Mouse (Mus musculus) liver, embryonic 15.5 days (tissue): ENCODE measurements around the gene Olfr1209. TPM values are rescaled to one million over a fixed set of nuclear protein-coding genes. Genes with fewer than 3 reads are reported as not detected.

Source experiments
- ATAC-seq: fragments of 200-750 bp; cut with Nextera tagmentation; 2 replicates; pipeline ENCODE4 v1.8.0; 2017; ENCODE audit warnings: moderate number of reproducible peaks, mild to moderate bottlenecking, moderate library complexity; ENCODE audit not compliant: insufficient read depth
- H3K27ac ChIP-seq: fragments of 300-500 bp; sonication (generic); replicated peaks from 2 replicates; pipeline ENCODE4 v1.5.1; 2015; ENCODE audit warnings: mild to moderate bottlenecking, inconsistent platforms
- H3K27me3 ChIP-seq: fragments of 300-500 bp; sonication (generic); 2 replicates; pipeline ENCODE4 v1.6.1; 2015; ENCODE audit warnings: mild to moderate bottlenecking, inconsistent platforms
- H3K36me3 ChIP-seq: fragments of 300-500 bp; sonication (generic); replicated peaks from 2 replicates; pipeline ENCODE4 v1.6.1; 2015; ENCODE audit warnings: moderate library complexity, mild to moderate bottlenecking, inconsistent platforms
- H3K4me1 ChIP-seq: fragments of 300-500 bp; sonication (generic); replicated peaks from 2 replicates; pipeline ENCODE4 v1.6.1; 2015; ENCODE audit warnings: inconsistent platforms
- H3K4me2 ChIP-seq: fragments of 300-500 bp; sonication (generic); 2 replicates; pipeline ENCODE4 v1.6.1; 2015; ENCODE audit warnings: moderate library complexity, mild to moderate bottlenecking, inconsistent platforms
- H3K4me3 ChIP-seq: fragments of 300-500 bp; sonication (generic); replicated peaks from 2 replicates; pipeline ENCODE4 v1.5.1; 2015; ENCODE audit warnings: mild to moderate bottlenecking, inconsistent platforms
- H3K9ac ChIP-seq: fragments of 300-500 bp; sonication (generic); 2 replicates; pipeline ENCODE4 v1.6.1; 2015; ENCODE audit warnings: moderate library complexity, mild to moderate bottlenecking, inconsistent platforms
- H3K9me3 ChIP-seq: fragments of 300-500 bp; sonication (generic); replicated peaks from 2 replicates; pipeline ENCODE4 v1.6.1; 2016; ENCODE audit warnings: inconsistent platforms
- WGBS: fragments of 180-500 bp; shearing (Covaris S2); methylation state at CpG from one replicate; pipeline ENCODE4 v1.1.7; 2015; ENCODE audit warnings: mixed read lengths; ENCODE audit not compliant: insufficient replicate concordance; 5-methylcytosine and 5-hydroxymethylcytosine counted together
- polyA plus RNA-seq: library from polyadenylated mRNA; unstranded; fragments of >200 nt; fragmentation: Nextera tagmentation; extraction: Ambion mirVana; gene quantifications from 2 replicates; pipeline ENCODE4 v1.2.1, GENCODE M21; 2015

Olfr1209 gene
- polyA plus RNA-seq, result not detected in 2 replicates

DNA sequence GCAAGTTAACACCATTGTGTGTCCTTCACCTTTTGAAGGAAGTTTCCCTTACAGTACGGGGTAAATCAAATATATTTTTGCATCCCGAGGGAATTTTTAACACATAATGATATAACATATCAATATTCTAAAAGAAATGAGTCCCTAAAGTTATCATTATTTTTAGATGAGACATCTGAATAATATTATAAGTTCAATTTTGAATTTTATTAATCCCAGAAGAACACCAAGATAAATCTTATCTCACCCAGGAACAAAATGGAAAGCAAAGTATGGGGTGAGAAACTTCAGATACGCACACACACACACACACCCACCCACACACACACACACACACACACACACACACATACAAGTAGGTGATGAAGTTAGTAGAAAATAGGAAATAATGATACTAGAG lies at the start of gene Olfr1209:
Gene Olfr1209 (minus strand): TSS at position 101 of the 400 bp plus-strand sequence.
- Histone ChIP-seq H3K4me1 (no peaks in the 10 kb centered on the region), H3K36me3 (no peaks in the 10 kb centered on the region), H3K9ac (no peak within 1 kb of the TSS), H3K4me2 (no peak within 1 kb of the TSS), H3K27me3 (no peaks in the 10 kb centered on the region), H3K27ac (no peak within 1 kb of the TSS), H3K9me3 (no peaks in the 10 kb centered on the region), H3K4me3 (no peak within 1 kb of the TSS)
- 59% methylated on average over 3 of the region's 3 CpGs for WGBS
- ATAC-seq, result no peak

GRCm38 (mm10) chr2:88953669-88954068 lies 38.7 kb upstream of the Olfr1209 start, which contains the start of gene Olfr1212:
Olfr1212 (plus strand) TSS chr2:88953969.
- no peak within 1 kb of the TSS for H3K4me2 ChIP-seq
- no peak within 1 kb of the TSS for H3K4me3 ChIP-seq
- H3K27me3 ChIP-seq, result no peaks in the 10 kb centered on the region
- H3K9me3 ChIP-seq, result no peaks in the 10 kb centered on the region
- ATAC-seq, result no peak
- no peak within 1 kb of the TSS for H3K27ac ChIP-seq
- H3K4me1 ChIP-seq, result no peaks in the 10 kb centered on the region
- no peaks in the 10 kb centered on the region for H3K36me3 ChIP-seq
- H3K9ac ChIP-seq, result no peak within 1 kb of the TSS

DNA sequence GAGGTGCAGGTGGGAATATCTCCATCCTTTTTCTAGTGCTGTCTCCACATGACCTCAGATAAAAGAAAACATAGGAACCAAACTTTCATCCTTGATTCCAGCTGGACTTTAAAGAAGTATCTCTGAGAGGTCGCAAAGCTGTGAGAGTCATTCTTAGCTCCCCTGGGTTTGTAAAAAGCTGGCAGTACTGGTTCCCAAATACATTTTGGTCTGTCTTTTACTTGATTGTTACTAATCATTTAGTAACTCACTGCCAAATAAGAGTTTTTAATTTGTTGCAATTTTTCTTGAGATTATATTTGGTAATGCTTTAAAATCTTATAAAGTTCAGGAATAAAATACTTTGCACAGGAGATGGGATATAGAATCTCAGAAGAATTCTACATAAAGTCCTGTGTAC lies 23.1 kb upstream of the Olfr1209 start, which contains the start of gene Olfr1211:
Gene Olfr1211 (minus strand): TSS at position 101 of the 400 bp plus-strand sequence.
- no peaks in the 10 kb centered on the region for H3K4me1 ChIP-seq
- H3K9me3 ChIP-seq, result no peaks in the 10 kb centered on the region
- no peak within 1 kb of the TSS for H3K4me3 ChIP-seq
- 65% methylated on average over 1 of the region's 1 CpGs for WGBS
- no peak within 1 kb of the TSS for H3K9ac ChIP-seq
- H3K4me2 ChIP-seq, result no peak within 1 kb of the TSS
- ATAC-seq, result no peak
- no peaks in the 10 kb centered on the region for H3K36me3 ChIP-seq
- no peak within 1 kb of the TSS for H3K27ac ChIP-seq
- H3K27me3 ChIP-seq, result no peaks in the 10 kb centered on the region

- no peaks in the 10 kb centered on the region for H3K27me3 ChIP-seq
- no peak within 1 kb of the TSS for H3K27ac ChIP-seq
- no peak within 1 kb of the TSS for H3K9ac ChIP-seq
- H3K4me2 ChIP-seq, result no peak within 1 kb of the TSS
- no peaks in the 10 kb centered on the region for H3K36me3 ChIP-seq
- no peak for ATAC-seq
- H3K9me3 ChIP-seq, result no peaks in the 10 kb centered on the region
- H3K4me1 ChIP-seq, result no peaks in the 10 kb centered on the region
- no peak within 1 kb of the TSS for H3K4me3 ChIP-seq
Measured at GRCm38 (mm10) chr2:88902211-88902610, 12.7 kb downstream of the Olfr1209 start, which contains the start of gene Olfr1208. Olfr1208 (minus strand) TSS chr2:88902311.

- ATAC-seq, result no peak
- no peaks in the 10 kb centered on the region for H3K4me1 ChIP-seq
- H3K27ac ChIP-seq, result no peak within 1 kb of the TSS
- no peak within 1 kb of the TSS for H3K4me3 ChIP-seq
- no peaks in the 10 kb centered on the region for H3K9me3 ChIP-seq
- no peaks in the 10 kb centered on the region for H3K27me3 ChIP-seq
- H3K9ac ChIP-seq, result no peak within 1 kb of the TSS
- WGBS, result 56% methylated on average over 2 of the region's 2 CpGs
- no peak within 1 kb of the TSS for H3K4me2 ChIP-seq
- H3K36me3 ChIP-seq, result no peaks in the 10 kb centered on the region
Measured at GRCm38 (mm10) chr2:88862931-88863330, 52.0 kb downstream of the Olfr1209 start, which contains the start of gene Olfr1206. Olfr1206 (plus strand) TSS chr2:88863231.

Other genes with a start within 250 kb of the Olfr1209 start
- not detected in 2 replicates for gene Olfr1193, start 239.5 kb downstream of the Olfr1209 start, polyA plus RNA-seq
- not detected in 2 replicates for gene Olfr1195, start 226.0 kb downstream of the Olfr1209 start, polyA plus RNA-seq
- gene Olfr1196, start 210.6 kb downstream of the Olfr1209 start, polyA plus RNA-seq, result not detected in 2 replicates
- not detected in 2 replicates for gene Olfr1197, start 182.8 kb downstream of the Olfr1209 start, polyA plus RNA-seq
- not detected in 2 replicates for gene Olfr1198, start 163.8 kb downstream of the Olfr1209 start, polyA plus RNA-seq
- gene Olfr1199, start 154.7 kb downstream of the Olfr1209 start, polyA plus RNA-seq, result not detected in 2 replicates
- gene Olfr1200, start 144.7 kb downstream of the Olfr1209 start, polyA plus RNA-seq, result not detected in 2 replicates
- gene Olfr1201, start 122.1 kb downstream of the Olfr1209 start, polyA plus RNA-seq, result not detected in 2 replicates
- not detected in 2 replicates for gene Olfr1202, start 100.7 kb downstream of the Olfr1209 start, polyA plus RNA-seq
- not detected in 2 replicates for gene Olfr1205, start 85.4 kb downstream of the Olfr1209 start, polyA plus RNA-seq
- not detected in 2 replicates for gene Olfr1204, start 65.9 kb downstream of the Olfr1209 start, polyA plus RNA-seq
- gene Olfr1206, start 51.9 kb downstream of the Olfr1209 start, polyA plus RNA-seq, result not detected in 2 replicates
- gene Olfr1208, start 12.8 kb downstream of the Olfr1209 start, polyA plus RNA-seq, result not detected in 2 replicates
- gene Olfr1211, start 23.0 kb upstream of the Olfr1209 start, polyA plus RNA-seq, result not detected in 2 replicates
- not detected in 2 replicates for gene Olfr1212, start 38.8 kb upstream of the Olfr1209 start, polyA plus RNA-seq
- not detected in 2 replicates for gene Gm13762, start 65.1 kb upstream of the Olfr1209 start, polyA plus RNA-seq
- gene Olfr1214, start 77.5 kb upstream of the Olfr1209 start, polyA plus RNA-seq, result not detected in 2 replicates
- not detected in 2 replicates for gene Olfr1215, start 91.8 kb upstream of the Olfr1209 start, polyA plus RNA-seq
- not detected in 2 replicates for gene Olfr1216, start 103.2 kb upstream of the Olfr1209 start, polyA plus RNA-seq
- gene Olfr1217, start 116.9 kb upstream of the Olfr1209 start, polyA plus RNA-seq, result not detected in 2 replicates
- not detected in 2 replicates for gene Olfr1218, start 146.0 kb upstream of the Olfr1209 start, polyA plus RNA-seq
- gene Olfr1219, start 168.4 kb upstream of the Olfr1209 start, polyA plus RNA-seq, result not detected in 2 replicates
- not detected in 2 replicates for gene Olfr1220, start 191.7 kb upstream of the Olfr1209 start, polyA plus RNA-seq
- not detected in 2 replicates for gene Olfr1221, start 202.1 kb upstream of the Olfr1209 start, polyA plus RNA-seq
- gene Olfr1222, start 217.9 kb upstream of the Olfr1209 start, polyA plus RNA-seq, result not detected in 2 replicates
- gene Olfr1223, start 236.4 kb upstream of the Olfr1209 start, polyA plus RNA-seq, result not detected in 2 replicates
- not detected in 2 replicates for gene Olfr1224-ps1, start 248.9 kb upstream of the Olfr1209 start, polyA plus RNA-seq